Mouse (Mus musculus) E14TG2a.4 (cell line): ENCODE data around the gene Wapl.

Source experiments
- CTCF ChIP-seq: conservative IDR thresholded peaks from 2 replicates; pipeline ENCODE4 v1.5.1; 2014; ENCODE audit warnings: low read length
- POU5F1 ChIP-seq: IDR thresholded peaks from 2 replicates; pipeline ENCODE4 v1.6.1; 2014; ENCODE audit warnings: low read length, borderline replicate concordance

- TF ChIP-seq CTCF, result peak; percentile 54
- TF ChIP-seq POU5F1, result no peak
Measured at GRCm38 (mm10) chr14:34777810-34778209, 104.1 kb downstream of the Wapl start.
